Mouse (Mus musculus) kidney, embryonic 15.5 days (tissue): ENCODE results near the gene Slc16a13. TPM values are rescaled to one million over a fixed set of nuclear protein-coding genes. Genes with fewer than 3 reads are reported as not detected.
A peak's percentile ranks its signal among the peaks of the same experiment; 100 is the strongest.

ENCODE experiments used
- ATAC-seq: fragments of 200-750 bp; cut with Nextera tagmentation; replicated peaks from 2 replicates; pipeline ENCODE4 v1.8.0; 2017; ENCODE audit warnings: moderate TSS enrichment; ENCODE audit not compliant: low FRiP score
- H3K27ac ChIP-seq: fragments of 300-500 bp; sonication (generic); 2 replicates; pipeline ENCODE4 v1.5.1; 2015; ENCODE audit warnings: mild to moderate bottlenecking, inconsistent platforms
- H3K27me3 ChIP-seq: fragments of 300-500 bp; sonication (generic); 2 replicates; pipeline ENCODE4 v1.6.1; 2015; ENCODE audit warnings: inconsistent platforms
- H3K36me3 ChIP-seq: fragments of 300-500 bp; sonication (generic); 2 replicates; pipeline ENCODE4 v1.6.1; 2015; ENCODE audit warnings: inconsistent platforms
- H3K4me1 ChIP-seq: fragments of 300-500 bp; sonication (generic); 2 replicates; pipeline ENCODE4 v1.6.1; 2015; ENCODE audit warnings: inconsistent platforms
- H3K4me2 ChIP-seq: fragments of 300-500 bp; sonication (generic); 2 replicates; pipeline ENCODE4 v1.6.1; 2015; ENCODE audit warnings: moderate library complexity, mild to moderate bottlenecking, inconsistent platforms
- H3K4me3 ChIP-seq: fragments of 300-500 bp; sonication (generic); replicated peaks from 2 replicates; pipeline ENCODE4 v1.5.1; 2015; ENCODE audit warnings: mild to moderate bottlenecking, inconsistent platforms
- H3K9ac ChIP-seq: fragments of 300-500 bp; sonication (generic); 2 replicates; pipeline ENCODE4 v1.6.1; 2015; ENCODE audit warnings: mild to moderate bottlenecking, inconsistent platforms
- H3K9me3 ChIP-seq: fragments of 300-500 bp; sonication (generic); replicated peaks from 2 replicates; pipeline ENCODE4 v1.6.1; 2016; ENCODE audit warnings: inconsistent platforms
- WGBS: fragments of 180-500 bp; shearing (Covaris S2); methylation state at CpG from one replicate; pipeline ENCODE4 v1.1.7; 2015; ENCODE audit warnings: mixed read lengths; 5-methylcytosine and 5-hydroxymethylcytosine counted together
- polyA plus RNA-seq: library from polyadenylated mRNA; unstranded; fragments of >200 nt; fragmentation: Nextera tagmentation; extraction: Ambion mirVana; gene quantifications from 2 replicates; pipeline ENCODE4 v1.2.1, GENCODE M21; 2015

The Slc16a13 gene
- polyA plus RNA-seq, 1 experiment from 2014 or later: 13.3 TPM

- Histone ChIP-seq H3K9ac (peak within 1 kb of the TSS; percentile 42), H3K27ac (peak within 1 kb of the TSS; percentile 88), H3K27me3 (peaks cover 70% of the 10 kb centered on the region), H3K9me3 (no peaks in the 10 kb centered on the region), H3K4me2 (peak within 1 kb of the TSS; percentile 55), H3K4me1 (peaks cover 78% of the 10 kb centered on the region), H3K4me3 (peak within 1 kb of the TSS; percentile 45), H3K36me3 (peaks cover under 1% of the 10 kb centered on the region; the same call in 1 of the 2 replicates)
- ATAC-seq: no peak
- WGBS: under 1% methylated on average over 39 of the region's 39 CpGs
Measured at GRCm38 (mm10) chr11:70229260-70230010, 8.6 kb upstream of the Slc16a13 start, which contains the start of gene Bcl6b. Gene Bcl6b (minus strand): TSS chr11:70229798.

- H3K4me3 ChIP-seq: peak overlapping the region; percentile 45
- H3K9me3 ChIP-seq: no peaks in the 10 kb centered on the region
- peak overlapping the region; percentile 55 for H3K4me2 ChIP-seq
- under 1% methylated on average over 19 of the region's 19 CpGs for whole genome bisulfite sequencing
- no peaks in the 10 kb centered on the region for H3K36me3 ChIP-seq
- peaks cover 75% of the 10 kb centered on the region for H3K27me3 ChIP-seq
- peak overlapping the region; percentile 81 for H3K27ac ChIP-seq
- ATAC-seq: peak; percentile 23; the same call in 1 of the 2 replicates
- peaks cover 71% of the 10 kb centered on the region for H3K4me1 ChIP-seq
- H3K9ac ChIP-seq: peak overlapping the region; percentile 42; the same call in 1 of the 2 replicates
Measured at GRCm38 (mm10) chr11:70228828-70229227, 8.0 kb upstream of the Slc16a13 start.

- 85% methylated on average over 4 of the region's 4 CpGs for WGBS
- H3K9ac ChIP-seq: peak overlapping the region; percentile 42
- H3K9me3 ChIP-seq: no peaks in the 10 kb centered on the region
- peak overlapping the region; percentile 45 for H3K4me3 ChIP-seq
- peaks cover 80% of the 10 kb centered on the region for H3K27me3 ChIP-seq
- H3K4me2 ChIP-seq: peak overlapping the region; percentile 55
- peaks cover 62% of the 10 kb centered on the region for H3K4me1 ChIP-seq
- ATAC-seq: no peak
- peak overlapping the region; percentile 4; the same call in 1 of the 2 replicates for H3K27ac ChIP-seq
- H3K36me3 ChIP-seq: no peaks in the 10 kb centered on the region
Measured at GRCm38 (mm10) chr11:70227661-70228245, 6.9 kb upstream of the Slc16a13 start.

GRCm38 (mm10) chr11:70227126-70227525, 6.3 kb upstream of the Slc16a13 start:
- WGBS: 17% methylated on average over 5 of the region's 5 CpGs
- no peak overlapping the region for H3K27ac ChIP-seq
- H3K9ac ChIP-seq: 0 out of 2 replicates have a peak overlapping the region, but pooled peaks have one; percentile 42

GRCm38 (mm10) chr11:70226602-70226890, 5.7 kb upstream of the Slc16a13 start:
- Histone ChIP-seq H3K36me3 (no peaks in the 10 kb centered on the region), H3K9ac (0 out of 2 replicates have a peak overlapping the region, but pooled peaks have one; percentile 42), H3K9me3 (no peaks in the 10 kb centered on the region), H3K27me3 (peaks cover 82% of the 10 kb centered on the region), H3K4me1 (peaks cover 59% of the 10 kb centered on the region), H3K27ac (no peak overlapping the region), H3K4me2 (peak overlapping the region; percentile 55), H3K4me3 (peak overlapping the region; percentile 45)
- 5% methylated on average over 18 of the region's 18 CpGs for WGBS
- ATAC-seq: no peak

More at GRCm38 (mm10) chr11:70227126-70227525, 6.3 kb upstream of the Slc16a13 start:
- ATAC-seq: no peak
- no peaks in the 10 kb centered on the region for H3K9me3 ChIP-seq
- peaks cover 59% of the 10 kb centered on the region for H3K4me1 ChIP-seq
- H3K4me2 ChIP-seq: peak overlapping the region; percentile 55
- no peaks in the 10 kb centered on the region for H3K36me3 ChIP-seq
- H3K27me3 ChIP-seq: peaks cover 84% of the 10 kb centered on the region
- H3K4me3 ChIP-seq: peak overlapping the region; percentile 45

- Histone ChIP-seq H3K4me3 (peak overlapping the region; percentile 45), H3K27ac (peak overlapping the region; percentile 51; the same call in 1 of the 2 replicates), H3K36me3 (no peaks in the 10 kb centered on the region), H3K4me1 (peaks cover 62% of the 10 kb centered on the region), H3K4me2 (peak overlapping the region; percentile 55), H3K9ac (0 out of 2 replicates have a peak overlapping the region, but pooled peaks have one; percentile 42), H3K9me3 (no peaks in the 10 kb centered on the region), H3K27me3 (peaks cover 80% of the 10 kb centered on the region)
- 19% methylated on average over 27 of the region's 27 CpGs for WGBS
- no peak for ATAC-seq
Measured at GRCm38 (mm10) chr11:70225798-70226601, 5.1 kb upstream of the Slc16a13 start.

GRCm38 (mm10) chr11:70223724-70224123, 2.9 kb upstream of the Slc16a13 start:
- Histone ChIP-seq H3K4me1 (peaks cover 64% of the 10 kb centered on the region), H3K4me2 (peak overlapping the region; percentile 55; the same call in 1 of the 2 replicates), H3K9ac (no peak overlapping the region), H3K27ac (peak overlapping the region; percentile 73), H3K9me3 (no peaks in the 10 kb centered on the region), H3K27me3 (peaks cover 71% of the 10 kb centered on the region), H3K36me3 (no peaks in the 10 kb centered on the region), H3K4me3 (no peak overlapping the region)
- no peak for ATAC-seq
- WGBS: 78% methylated on average over 9 of the region's 9 CpGs

- 10% methylated on average over 14 of the region's 14 CpGs for WGBS
- no peaks in the 10 kb centered on the region for H3K9me3 ChIP-seq
- H3K27ac ChIP-seq: peak overlapping the region; percentile 89
- peak overlapping the region; percentile 93 for H3K4me2 ChIP-seq
- peaks cover 55% of the 10 kb centered on the region for H3K4me1 ChIP-seq
- H3K27me3 ChIP-seq: peaks cover 64% of the 10 kb centered on the region
- peaks cover 6% of the 10 kb centered on the region; the same call in 1 of the 2 replicates for H3K36me3 ChIP-seq
- peak overlapping the region; percentile 58 for H3K4me3 ChIP-seq
- H3K9ac ChIP-seq: peak overlapping the region; percentile 35
- 0 out of 2 replicates have a peak, but pooled peaks have one; percentile 30 for ATAC-seq
Measured at GRCm38 (mm10) chr11:70221603-70222500, 988 bp upstream of the Slc16a13 start.

GRCm38 (mm10) chr11:70220323-70220722, 541 bp downstream of the Slc16a13 start:
- Histone ChIP-seq H3K27ac (peak overlapping the region; percentile 89), H3K4me1 (peaks cover 48% of the 10 kb centered on the region), H3K9me3 (no peaks in the 10 kb centered on the region), H3K4me2 (peak overlapping the region; percentile 93), H3K9ac (peak overlapping the region; percentile 67), H3K36me3 (peaks cover 6% of the 10 kb centered on the region; the same call in 1 of the 2 replicates), H3K4me3 (peak overlapping the region; percentile 58), H3K27me3 (peaks cover 64% of the 10 kb centered on the region)
- ATAC-seq: no peak
- 1% methylated on average over 24 of the region's 24 CpGs for WGBS

- Histone ChIP-seq H3K4me2 (peak overlapping the region; percentile 93), H3K4me1 (peaks cover 52% of the 10 kb centered on the region), H3K4me3 (peak overlapping the region; percentile 58), H3K36me3 (peaks cover 6% of the 10 kb centered on the region; the same call in 1 of the 2 replicates), H3K9ac (peak overlapping the region; percentile 67), H3K27ac (peak overlapping the region; percentile 89), H3K27me3 (peaks cover 64% of the 10 kb centered on the region), H3K9me3 (no peaks in the 10 kb centered on the region)
- WGBS: 62% methylated on average over 7 of the region's 7 CpGs
- no peak for ATAC-seq
Measured at GRCm38 (mm10) chr11:70219873-70220272, 991 bp downstream of the Slc16a13 start.
